Mouse (Mus musculus): ENCODE measurements at regions not wholly inside any gene's neighbourhood (a gene's known extent, or its start where the extent isn't known, plus 50 kb on each side); places are given as distances from the start of the nearest gene placed in this dataset.

- no peak for TF ChIP-seq CTCF (IDR thresholded peaks at IDR 0.05; ENCODE audit: borderline replicate concordance, insufficient read depth, low read depth, low read length)
- TF ChIP-seq POLR2A (IDR thresholded peaks at IDR 0.05; ENCODE audit: borderline replicate concordance, insufficient read depth, low read length), result no peak
These were observed 50.0 kb upstream of the Cep85l start for GRCm38 (mm10) chr10:53429539-53430344.

Measured in cerebellum, adult 2 months (tissue).